Mouse (Mus musculus) kidney, embryonic 14.5 days (tissue): ENCODE results near the gene Zfp638. TPM values are rescaled to one million over a fixed set of nuclear protein-coding genes. Genes with fewer than 3 reads are reported as not detected.
"Not testable (repeated sequence)": the region's sequence is repeated elsewhere in the genome, so short reads cannot be mapped to it uniquely, and the experiment has no call there.

Experiments
- ATAC-seq: fragments of 200-750 bp; cut with Nextera tagmentation; 2 replicates; pipeline ENCODE4 v1.8.0; 2017; ENCODE audit warnings: moderate number of reproducible peaks, mild to moderate bottlenecking, moderate TSS enrichment, moderate library complexity; ENCODE audit not compliant: low FRiP score, low TSS enrichment
- H3K27ac ChIP-seq: fragments of 300-500 bp; sonication (generic); 2 replicates; pipeline ENCODE4 v1.5.1; 2014; ENCODE audit warnings: low read depth, mild to moderate bottlenecking, low read length, moderate library complexity, mixed read lengths
- H3K27me3 ChIP-seq: fragments of 300-500 bp; sonication (generic); 2 replicates; pipeline ENCODE4 v1.6.1; 2014; ENCODE audit warnings: mild to moderate bottlenecking, low read length; ENCODE audit not compliant: control insufficient read depth, insufficient read depth
- H3K36me3 ChIP-seq: fragments of 300-500 bp; sonication (generic); 2 replicates; pipeline ENCODE4 v1.6.1; 2014; ENCODE audit warnings: low read length, mixed read lengths; ENCODE audit not compliant: control insufficient read depth, insufficient read depth
- H3K4me1 ChIP-seq: fragments of 300-500 bp; sonication (generic); 2 replicates; pipeline ENCODE4 v1.6.1; 2014; ENCODE audit warnings: low read length, mixed read lengths; ENCODE audit not compliant: control insufficient read depth, insufficient read depth
- H3K4me2 ChIP-seq: fragments of 300-500 bp; sonication (generic); replicated peaks from 2 replicates; pipeline ENCODE4 v1.6.1; 2014; ENCODE audit warnings: low read depth, mild to moderate bottlenecking, low read length
- H3K4me3 ChIP-seq: fragments of 300-500 bp; sonication (generic); 2 replicates; pipeline ENCODE4 v1.5.1; 2014; ENCODE audit warnings: mild to moderate bottlenecking, low read length
- H3K9ac ChIP-seq: fragments of 300-500 bp; sonication (generic); 2 replicates; pipeline ENCODE4 v1.6.1; 2014; ENCODE audit warnings: low read depth, mild to moderate bottlenecking, low read length, moderate library complexity
- H3K9me3 ChIP-seq: fragments of 300-500 bp; sonication (generic); 2 replicates; pipeline ENCODE4 v1.6.1; 2016; ENCODE audit warnings: low read length; ENCODE audit not compliant: control insufficient read depth
- WGBS: fragments of 180-500 bp; shearing (Covaris S2); extraction: QIAGEN DNeasy Blood & Tissue Kit; methylation state at CpG from one replicate; pipeline ENCODE4 v1.1.7; 2014; 5-methylcytosine and 5-hydroxymethylcytosine counted together
- polyA plus RNA-seq: library from polyadenylated mRNA; unstranded; fragments of >200 nt; fragmentation: Nextera tagmentation; extraction: Ambion mirVana; gene quantifications from 2 replicates; pipeline ENCODE4 v1.2.1, GENCODE M21; 2014

Zfp638 gene
- polyA plus RNA-seq, 1 experiment from 2014 or later = 93.1 TPM

GRCm38 (mm10) chr6:84025636-84026035 is 158.7 kb downstream of the Zfp638 start:
- Histone ChIP-seq H3K36me3 (no peaks in the 10 kb centered on the region), H3K27me3 (no peaks in the 10 kb centered on the region), H3K4me3 (no peak overlapping the region), H3K9me3 (no peaks in the 10 kb centered on the region), H3K9ac (no peak overlapping the region), H3K4me1 (0 out of 2 replicates have a peak, but pooled peaks cover 3% of the 10 kb centered on the region), H3K4me2 (no peak overlapping the region), H3K27ac (no peak overlapping the region)
- no peak for ATAC-seq
- WGBS = 87% methylated on average over 3 of the region's 3 CpGs

- Histone ChIP-seq H3K27me3 (no peaks in the 10 kb centered on the region), H3K4me1 (no peaks in the 10 kb centered on the region), H3K4me2 (no peak overlapping the region), H3K9ac (no peak overlapping the region), H3K9me3 (no peaks in the 10 kb centered on the region), H3K27ac (no peak overlapping the region), H3K4me3 (no peak overlapping the region), H3K36me3 (no peaks in the 10 kb centered on the region)
- no peak for ATAC-seq
These were observed 161.9 kb downstream of the Zfp638 start for GRCm38 (mm10) chr6:84028791-84029190.

GRCm38 (mm10) chr6:84029775-84030174 is 162.9 kb downstream of the Zfp638 start:
- ATAC-seq = no peak
- Histone ChIP-seq H3K27ac (no peak overlapping the region), H3K36me3 (no peaks in the 10 kb centered on the region), H3K27me3 (no peaks in the 10 kb centered on the region), H3K4me2 (no peak overlapping the region), H3K9me3 (0 out of 2 replicates have a peak, but pooled peaks cover 2% of the 10 kb centered on the region), H3K4me1 (no peaks in the 10 kb centered on the region), H3K9ac (no peak overlapping the region), H3K4me3 (no peak overlapping the region)
- WGBS = 91% methylated on average over 7 of the region's 7 CpGs

- H3K4me3 ChIP-seq, H3K9me3 ChIP-seq, H3K4me1 ChIP-seq, H3K27ac ChIP-seq, H3K27me3 ChIP-seq, ATAC-seq, H3K4me2 ChIP-seq, H3K9ac ChIP-seq, H3K36me3 ChIP-seq: not testable (repeated sequence)
- 56% methylated on average over 5 of the region's 5 CpGs for WGBS
These were observed 165.6 kb downstream of the Zfp638 start for GRCm38 (mm10) chr6:84032516-84032915.

Other genes with a start within 250 kb of the Zfp638 start
- gene Clec4f, start 210.9 kb upstream of the Zfp638 start, polyA plus RNA-seq = not detected in 2 replicates
- not detected in 2 replicates for gene Cd207, start 189.3 kb upstream of the Zfp638 start, polyA plus RNA-seq
- gene Vax2, start 155.8 kb upstream of the Zfp638 start, polyA plus RNA-seq = not detected in 2 replicates
- 3.5 and 3.6 TPM in 2 replicates for gene Atp6v1b1, start 124.1 kb upstream of the Zfp638 start, polyA plus RNA-seq
- gene Ankrd53, start 104.5 kb upstream of the Zfp638 start, polyA plus RNA-seq = 0.21 and 0.28 TPM in 2 replicates
- gene Tex261, start 91.3 kb upstream of the Zfp638 start, polyA plus RNA-seq = 59.8 and 67.3 TPM in 2 replicates
- 42.7 and 43.5 TPM in 2 replicates for gene Nagk, start 72.1 kb upstream of the Zfp638 start, polyA plus RNA-seq
- 18.2 and 22.0 TPM in 2 replicates for gene Paip2b, start 35.4 kb upstream of the Zfp638 start, polyA plus RNA-seq
- 12.4 and 17.3 TPM in 2 replicates for gene Dysf, start 141.5 kb downstream of the Zfp638 start, polyA plus RNA-seq